ENCODE assay signal across 19 mouse cellular contexts in the genomic region with DNA sequence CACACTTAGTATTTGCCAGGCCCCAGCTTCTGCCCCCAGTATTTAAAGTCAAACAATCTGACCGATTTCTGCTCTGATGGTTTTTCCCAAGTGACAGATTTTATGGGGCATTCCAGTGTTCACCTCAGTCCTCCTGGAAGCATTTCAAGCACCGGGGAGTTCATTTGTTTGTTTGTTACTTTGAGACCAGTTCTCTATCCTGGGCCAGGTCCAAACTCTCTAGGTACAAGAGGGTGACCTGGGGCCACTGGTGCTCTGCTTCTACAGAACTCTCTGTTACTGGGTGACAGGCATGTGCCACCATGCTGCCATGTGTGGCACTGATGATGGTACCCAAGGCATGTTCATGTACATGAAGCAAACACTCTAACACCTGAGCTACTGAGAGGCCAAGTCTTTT. TPM values are rescaled to one million over a fixed set of nuclear protein-coding genes. Genes with fewer than 3 reads are reported as not detected.
DNase-seq lines count a peak whose midpoint lies in the region; ATAC-seq lines count a peak whose summit lies in the region.
"Had no signal": no experiment of that assay in that cellular context is flagged by ENCODE, and none has a peak within 500 bp of the region (broad histone marks: within the 10 kb centered on the region; RNA-seq: fewer than 3 reads in every experiment).

No protein-coding gene starts in this region.

- H3K9me3 ChIP-seq in kidney, embryonic 16.5 days (ENCODE audit: low read length): 0 out of 2 replicates have a peak, but pooled peaks cover 2% of the 10 kb centered on the region
- H3K9me3 ChIP-seq in forebrain, embryonic 10.5 days: no peaks in the 10 kb centered on the region
- H3K9me3 ChIP-seq: embryonic facial prominence, embryonic 13.5 days; forebrain, embryonic 15.5 days had no signal

- no peaks in the 10 kb centered on the region for H3K36me3 ChIP-seq in kidney, embryonic 16.5 days (ENCODE audit: insufficient read depth, low read length)
- H3K36me3 ChIP-seq in forebrain, embryonic 10.5 days (replicated peaks): no peaks in the 10 kb centered on the region
- H3K36me3 ChIP-seq: embryonic facial prominence, embryonic 13.5 days; forebrain, embryonic 15.5 days; heart, embryonic 13.5 days had no signal

- H3K4me1 ChIP-seq in kidney, embryonic 16.5 days (ENCODE audit: insufficient read depth, low read length): no peaks in the 10 kb centered on the region
- H3K4me1 ChIP-seq in forebrain, embryonic 10.5 days: no peaks in the 10 kb centered on the region
- H3K4me1 ChIP-seq: embryonic facial prominence, embryonic 13.5 days; forebrain, embryonic 15.5 days; heart, embryonic 13.5 days had no signal

- no peak overlapping the region for H3K9ac ChIP-seq in kidney, embryonic 16.5 days (replicated peaks; ENCODE audit: low read length)
- H3K9ac ChIP-seq: embryonic facial prominence, embryonic 13.5 days; forebrain, embryonic 15.5 days; heart, embryonic 13.5 days had no signal

- no peak overlapping the region for H3K4me3 ChIP-seq in kidney, embryonic 16.5 days (ENCODE audit: low read length)
- no peak overlapping the region for H3K4me3 ChIP-seq in forebrain, embryonic 10.5 days
- H3K4me3 ChIP-seq: embryonic facial prominence, embryonic 13.5 days; forebrain, embryonic 15.5 days; heart, embryonic 13.5 days had no signal

- no peak for ATAC-seq in kidney, embryonic 16.5 days (ENCODE audit: low FRiP score, low TSS enrichment)
- ATAC-seq: activated CD4-positive, CD25-positive, alpha-beta regulatory T cell, adult 4 months; forebrain, embryonic 15.5 days; Patski had no signal

- 0 out of 2 replicates have a peak overlapping the region, but pooled peaks have one; percentile 29 for H3K27ac ChIP-seq in kidney, embryonic 16.5 days (ENCODE audit: low read length)
- no peak overlapping the region for H3K27ac ChIP-seq in forebrain, embryonic 10.5 days
- H3K27ac ChIP-seq: embryonic facial prominence, embryonic 13.5 days; forebrain, embryonic 15.5 days; heart, embryonic 13.5 days had no signal

- peak; percentile 16 for DNase-seq in kidney, adult 18-20 months
- no peak for DNase-seq in kidney, postnatal 4 days
- DNase-seq in lung, adult 18-20 months: peak; percentile 7 to 20
- no peak for DNase-seq in lung, postnatal 10 days
- peak; percentile 54 to 56 for DNase-seq in kidney, postnatal 36 days
- DNase-seq in forebrain, embryonic 10.5 days (ENCODE audit: extremely low spot score, low spot score): no peak
- DNase-seq: adrenal gland, postnatal 14 days; cerebellum, adult 11-12 months; cerebellum, adult 9-10 months; cerebellum, postnatal 25 days; gastrocnemius, postnatal 36 days; heart, postnatal 36 days had no signal

- WGBS in kidney, embryonic 16.5 days: 40% methylated on average over 2 of the region's 2 CpGs
- 91% methylated on average over 2 of the region's 2 CpGs for WGBS in forebrain, embryonic 10.5 days

- H3K27me3 ChIP-seq in kidney, embryonic 16.5 days (ENCODE audit: insufficient read depth, low read length): no peaks in the 10 kb centered on the region
- H3K27me3 ChIP-seq in forebrain, embryonic 10.5 days (ENCODE audit: poor library complexity, severe bottlenecking): no peaks in the 10 kb centered on the region
- H3K27me3 ChIP-seq: CH12.LX; embryonic facial prominence, embryonic 13.5 days; forebrain, embryonic 15.5 days; heart, embryonic 13.5 days; Patski had no signal

- H3K4me2 ChIP-seq in kidney, embryonic 16.5 days (replicated peaks; ENCODE audit: low read depth, low read length): no peak overlapping the region
- H3K4me2 ChIP-seq: embryonic facial prominence, embryonic 13.5 days; forebrain, embryonic 15.5 days; heart, embryonic 13.5 days had no signal

RNA-seq across cellular contexts. Expression of a gene that starts 35.6 kb away (rescaled TPM):
- 17.5 and 25.1 TPM in 2 replicates for polyA plus RNA-seq in kidney, embryonic 16.5 days (2015; fragmentation: Nextera tagmentation; extraction: Ambion mirVana)
- 31.1 TPM in 2 replicates for polyA plus RNA-seq in forebrain, embryonic 10.5 days (2016; fragmentation: Nextera tagmentation; extraction: Ambion mirVana)

Comparison
In these comparisons a context has a peak if more than half of its experiments do, and no peak if none do; other contexts are left out.
1. DNase-seq: peak in kidney, adult 18-20 months (single experiment), lung, adult 18-20 months (2 of 2) and kidney, postnatal 36 days (2 of 2); none in kidney, postnatal 4 days (0 of 2), lung, postnatal 10 days (single experiment) and forebrain, embryonic 10.5 days (single experiment).